Mouse (Mus musculus) C2C12 (cell line): ENCODE results near the gene Cbr4.

Source experiments
- CEBPB ChIP-seq: IDR thresholded peaks from one replicate; pipeline ENCODE4 v1.6.1; 2011; ENCODE audit warnings: low read depth, mild to moderate bottlenecking, control low read depth, moderate library complexity
- CTCF ChIP-seq: IDR thresholded peaks from one replicate; pipeline ENCODE4 v1.5.1; 2011; ENCODE audit not compliant: control insufficient read depth, insufficient read depth, insufficient read length
- FOSL1 ChIP-seq: IDR thresholded peaks from one replicate; pipeline ENCODE4 v1.8.0; 2011; ENCODE audit warnings: mild to moderate bottlenecking, low read length; ENCODE audit not compliant: poor library complexity, insufficient read depth, severe bottlenecking
- MAX ChIP-seq: IDR thresholded peaks from one replicate; pipeline ENCODE4 v1.6.1; 2011; ENCODE audit warnings: mild to moderate bottlenecking, control low read depth
- MYOD1 ChIP-seq: IDR thresholded peaks from one replicate; pipeline ENCODE4 v1.6.1; 2011; ENCODE audit warnings: low read depth; ENCODE audit not compliant: control insufficient read depth, insufficient read length
- MYOG ChIP-seq: IDR thresholded peaks from one replicate; pipeline ENCODE4 v1.6.1; 2011; ENCODE audit not compliant: control insufficient read depth, insufficient read length; ENCODE audit errors: extremely low read depth
- USF1 ChIP-seq: IDR thresholded peaks from one replicate; pipeline ENCODE4 v1.6.1; 2011; ENCODE audit warnings: low read depth, mild to moderate bottlenecking, control low read depth, moderate library complexity

DNA sequence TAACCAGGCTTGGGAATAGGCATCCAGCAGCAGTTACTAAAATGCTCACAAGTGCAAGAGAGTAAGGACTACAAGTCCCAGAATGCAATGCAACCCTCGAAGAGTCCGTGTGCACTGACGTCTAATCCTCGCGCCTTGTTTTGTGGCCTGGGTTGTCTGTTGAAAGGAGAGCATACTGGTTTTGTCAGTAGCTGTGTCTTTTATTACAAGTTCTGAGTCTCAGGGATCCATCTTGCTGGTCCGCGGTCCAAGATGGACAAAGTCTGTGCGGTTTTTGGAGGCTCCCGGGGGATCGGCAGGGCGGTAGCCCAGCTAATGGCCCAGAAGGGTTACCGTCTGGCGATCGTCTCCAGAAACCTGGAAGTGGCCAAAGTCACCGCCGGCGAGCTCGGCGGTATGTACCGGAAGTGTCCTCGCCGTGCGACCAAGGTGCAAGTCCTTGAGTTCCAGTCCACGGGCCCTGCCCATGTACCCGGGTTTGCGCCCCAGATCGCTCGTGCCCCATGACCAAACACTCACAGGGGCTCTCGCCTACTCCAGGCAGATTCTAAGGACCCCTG is at the start of gene Cbr4:
- TF ChIP-seq USF1 (no peak), CTCF (no peak), CEBPB (no peak), MAX (no peak), MYOD1 (no peak), MYOG (no peak), FOSL1 (no peak)
